Mouse (Mus musculus): ENCODE results near the gene Astn2. TPM values are rescaled to one million over a fixed set of nuclear protein-coding genes. Genes with fewer than 3 reads are reported as not detected.

The Astn2 gene
- polyA plus RNA-seq, 1 experiment from 2014 or later, result 0.24 TPM

DNA sequence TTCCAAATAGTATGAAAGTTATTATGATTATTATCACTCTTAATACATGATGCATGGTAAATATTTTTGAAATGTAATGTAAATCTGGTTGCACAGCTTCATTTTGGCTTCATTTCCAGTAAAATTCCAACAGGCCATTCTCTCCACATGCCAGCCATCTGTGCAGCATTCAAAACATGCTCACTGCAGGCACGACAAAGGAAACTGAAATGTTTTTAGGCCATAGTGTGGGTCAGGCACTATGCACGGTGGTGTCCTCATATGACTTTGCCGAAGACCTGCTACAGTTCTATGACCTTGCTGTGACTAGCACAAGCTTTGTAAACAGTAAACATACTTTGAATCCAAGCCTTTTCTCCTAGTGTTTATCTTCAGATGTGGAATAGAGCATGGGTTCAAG is 642.3 kb downstream of the Astn2 start:
- H3K36me3 ChIP-seq (ENCODE audit: insufficient read depth, low read length), result no peaks in the 10 kb centered on the region
- no peaks in the 10 kb centered on the region for H3K4me1 ChIP-seq (replicated peaks; ENCODE audit: insufficient read depth, low read length)
- WGBS, result 72% methylated on average over 3 of the region's 3 CpGs
- no peaks in the 10 kb centered on the region for H3K27me3 ChIP-seq (ENCODE audit: insufficient read depth, low read length)
- no peak overlapping the region for H3K9ac ChIP-seq (ENCODE audit: low read depth, low read length)
- no peak overlapping the region for H3K4me3 ChIP-seq (replicated peaks; ENCODE audit: low read depth, low read length)
- no peak for TF ChIP-seq CTCF (IDR thresholded peaks at IDR 0.05; ENCODE audit: low read depth)
- no peak overlapping the region for H3K27ac ChIP-seq
- no peak overlapping the region for H3K4me2 ChIP-seq (ENCODE audit: low read length)
- DNase-seq (ENCODE audit: low spot score) (no peak), ATAC-seq (replicated peaks; ENCODE audit: low FRiP score, low read depth) (no peak)
- H3K9me3 ChIP-seq (replicated peaks; ENCODE audit: low read length), result no peaks in the 10 kb centered on the region

DNA sequence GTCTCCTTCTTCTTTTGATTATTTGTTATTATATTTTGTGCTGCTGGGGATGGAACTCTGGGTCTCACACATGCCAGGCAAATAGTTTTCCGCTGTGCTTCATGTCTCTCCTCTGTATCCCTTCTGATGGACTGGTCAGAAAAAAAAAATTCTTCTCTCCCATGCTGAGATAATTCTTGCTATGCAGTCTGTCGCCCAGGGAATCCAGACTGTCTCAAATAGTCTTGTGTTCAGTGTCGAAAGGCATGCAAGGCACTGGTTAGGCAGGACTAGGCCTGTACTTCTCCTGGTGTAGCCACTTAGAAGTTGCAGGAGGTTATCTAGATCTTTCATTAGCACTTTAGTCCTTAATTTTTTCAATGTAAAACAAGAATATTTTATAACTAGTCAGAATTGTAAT is 642.8 kb downstream of the Astn2 start:
- no peak overlapping the region for H3K9ac ChIP-seq (ENCODE audit: low read depth, low read length)
- no peak for TF ChIP-seq CTCF (IDR thresholded peaks at IDR 0.05; ENCODE audit: low read depth)
- H3K27me3 ChIP-seq (ENCODE audit: insufficient read depth, low read length), result no peaks in the 10 kb centered on the region
- ATAC-seq (replicated peaks; ENCODE audit: low FRiP score, low read depth) (no peak), DNase-seq (ENCODE audit: low spot score) (no peak)
- WGBS, result 81% methylated on average over 3 of the region's 3 CpGs
- no peaks in the 10 kb centered on the region for H3K36me3 ChIP-seq (ENCODE audit: insufficient read depth, low read length)
- no peaks in the 10 kb centered on the region for H3K4me1 ChIP-seq (replicated peaks; ENCODE audit: insufficient read depth, low read length)
- H3K4me2 ChIP-seq (ENCODE audit: low read length), result no peak overlapping the region
- H3K27ac ChIP-seq, result no peak overlapping the region
- H3K4me3 ChIP-seq (replicated peaks; ENCODE audit: low read depth, low read length), result no peak overlapping the region
- H3K9me3 ChIP-seq (replicated peaks; ENCODE audit: low read length), result no peaks in the 10 kb centered on the region

DNA sequence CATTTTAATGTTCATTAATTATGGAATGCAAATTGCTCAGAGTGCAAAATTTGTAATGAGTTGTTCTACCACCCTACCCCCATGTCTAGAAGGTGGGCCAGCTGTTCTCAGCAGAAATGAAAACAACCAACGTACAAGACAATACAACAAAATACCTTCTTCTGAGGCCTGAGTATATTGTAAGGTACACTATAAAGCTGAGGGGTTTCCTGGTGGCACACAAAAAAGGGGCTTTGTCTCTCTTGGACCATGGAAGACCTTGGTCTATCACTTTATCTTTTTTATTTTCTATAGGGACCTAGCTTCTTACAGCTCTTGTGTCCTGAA is 645.6 kb downstream of the Astn2 start:
- Histone ChIP-seq H3K36me3 (ENCODE audit: insufficient read depth, low read length) (no peaks in the 10 kb centered on the region), H3K9me3 (replicated peaks; ENCODE audit: low read length) (no peaks in the 10 kb centered on the region), H3K27me3 (ENCODE audit: insufficient read depth, low read length) (no peaks in the 10 kb centered on the region), H3K9ac (ENCODE audit: low read depth, low read length) (no peak overlapping the region), H3K4me2 (ENCODE audit: low read length) (no peak overlapping the region), H3K4me1 (replicated peaks; ENCODE audit: insufficient read depth, low read length) (no peaks in the 10 kb centered on the region), H3K4me3 (replicated peaks; ENCODE audit: low read depth, low read length) (no peak overlapping the region), H3K27ac (no peak overlapping the region)
- no peak for TF ChIP-seq CTCF (IDR thresholded peaks at IDR 0.05; ENCODE audit: low read depth)
- WGBS, result 80% methylated on average over 1 of the region's 1 CpGs
- ATAC-seq (replicated peaks; ENCODE audit: low FRiP score, low read depth), result no peak
- DNase-seq (ENCODE audit: low spot score), result no peak

DNA sequence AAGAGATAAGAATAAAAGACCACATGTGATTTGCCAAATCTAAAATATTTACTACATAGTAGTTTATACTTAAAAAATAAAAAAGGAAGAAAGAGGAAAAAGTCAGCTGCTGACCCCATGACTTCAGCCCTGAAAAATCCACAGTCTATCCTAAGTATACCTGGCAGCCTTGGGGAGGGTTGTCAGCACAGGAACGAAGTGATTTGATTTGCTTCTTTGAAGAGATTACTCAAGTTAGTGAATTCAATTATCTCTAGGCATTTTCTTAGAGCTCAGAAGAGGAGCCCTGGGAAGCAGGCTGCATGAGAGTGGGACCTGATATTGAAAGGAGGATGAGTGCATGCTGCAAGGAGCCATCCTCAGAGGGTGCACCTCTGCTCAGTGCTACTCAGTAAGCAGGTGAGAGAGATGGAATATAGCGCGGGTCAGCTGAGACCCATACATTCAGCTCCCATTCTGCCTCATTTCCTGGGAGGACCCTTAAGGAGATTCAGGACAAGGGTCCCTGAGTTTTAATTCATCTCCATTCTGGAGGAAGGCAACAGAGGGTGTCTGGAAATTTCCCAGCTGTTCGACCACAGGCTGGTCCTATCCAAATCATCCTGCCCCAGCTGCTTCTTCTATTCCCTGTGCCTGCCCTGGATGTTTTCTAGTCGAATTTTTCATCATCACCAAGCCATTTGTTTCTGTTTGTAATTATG is 646.1 kb downstream of the Astn2 start:
- ATAC-seq (replicated peaks; ENCODE audit: low FRiP score, low read depth) (no peak), DNase-seq (ENCODE audit: low spot score) (no peak)
- Histone ChIP-seq H3K9me3 (replicated peaks; ENCODE audit: low read length) (no peaks in the 10 kb centered on the region), H3K27me3 (ENCODE audit: insufficient read depth, low read length) (no peaks in the 10 kb centered on the region), H3K36me3 (ENCODE audit: insufficient read depth, low read length) (no peaks in the 10 kb centered on the region), H3K4me1 (replicated peaks; ENCODE audit: insufficient read depth, low read length) (no peaks in the 10 kb centered on the region), H3K27ac (no peak overlapping the region), H3K4me3 (replicated peaks; ENCODE audit: low read depth, low read length) (no peak overlapping the region), H3K4me2 (ENCODE audit: low read length) (no peak overlapping the region), H3K9ac (ENCODE audit: low read depth, low read length) (no peak overlapping the region)
- no peak for TF ChIP-seq CTCF (IDR thresholded peaks at IDR 0.05; ENCODE audit: low read depth)
- 58% methylated on average over 5 of the region's 5 CpGs for WGBS

DNA sequence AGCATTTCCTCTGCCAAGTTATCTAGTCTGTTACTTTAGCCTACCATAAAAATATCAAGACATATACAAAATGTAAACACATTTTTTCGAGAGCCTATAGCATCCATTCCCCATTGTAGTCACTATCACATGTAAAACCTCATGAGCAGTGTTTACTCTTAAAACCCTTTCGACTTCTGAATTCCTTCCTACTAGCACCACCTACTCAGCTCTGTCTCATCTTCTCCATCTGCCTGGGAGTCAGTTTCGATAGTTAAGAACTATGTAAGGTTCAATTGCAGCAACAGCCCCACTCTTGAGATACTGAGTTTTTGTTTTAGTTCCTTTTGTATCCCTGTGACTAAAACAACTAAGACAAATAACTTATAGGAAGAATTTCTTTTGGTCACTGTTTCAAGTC is 651.5 kb downstream of the Astn2 start:
- DNase-seq (ENCODE audit: low spot score), result no peak
- no peaks in the 10 kb centered on the region for H3K27me3 ChIP-seq (ENCODE audit: insufficient read depth, low read length)
- no peak overlapping the region for H3K27ac ChIP-seq
- TF ChIP-seq CTCF (IDR thresholded peaks at IDR 0.05; ENCODE audit: low read depth), result no peak
- no peak overlapping the region for H3K4me3 ChIP-seq (replicated peaks; ENCODE audit: low read depth, low read length)
- no peaks in the 10 kb centered on the region for H3K4me1 ChIP-seq (replicated peaks; ENCODE audit: insufficient read depth, low read length)
- H3K36me3 ChIP-seq (ENCODE audit: insufficient read depth, low read length), result no peaks in the 10 kb centered on the region
- H3K9me3 ChIP-seq (replicated peaks; ENCODE audit: low read length), result no peaks in the 10 kb centered on the region
- H3K9ac ChIP-seq (ENCODE audit: low read depth, low read length), result no peak overlapping the region
- ATAC-seq (replicated peaks; ENCODE audit: low FRiP score, low read depth), result no peak
- 79% methylated on average over 3 of the region's 3 CpGs for WGBS
- H3K4me2 ChIP-seq (ENCODE audit: low read length), result no peak overlapping the region

DNA sequence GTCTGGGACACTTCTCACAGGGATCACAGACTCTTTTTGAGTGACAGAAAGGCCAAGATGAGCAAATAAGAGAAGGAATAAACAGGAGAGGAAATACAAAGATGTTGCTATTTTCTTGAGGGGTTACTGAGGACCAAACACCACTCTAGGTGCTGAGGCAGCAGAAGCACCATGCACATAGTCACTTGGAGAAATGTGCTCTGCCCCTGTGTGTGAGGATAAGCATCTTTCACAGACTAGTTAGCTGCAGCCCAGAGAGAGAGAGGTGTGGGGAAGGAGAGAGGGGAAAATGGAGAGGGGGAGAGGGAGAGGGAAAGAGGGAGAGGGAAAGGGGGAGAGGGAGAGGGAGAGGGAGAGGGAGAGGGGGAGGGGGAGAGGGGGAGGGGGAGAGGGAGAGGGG is 659.6 kb downstream of the Astn2 start:
- DNase-seq (ENCODE audit: low spot score), result no peak
- Histone ChIP-seq H3K9ac (ENCODE audit: low read depth, low read length) (no peak overlapping the region), H3K27me3 (ENCODE audit: insufficient read depth, low read length) (no peaks in the 10 kb centered on the region), H3K36me3 (ENCODE audit: insufficient read depth, low read length) (no peaks in the 10 kb centered on the region), H3K4me2 (ENCODE audit: low read length) (no peak overlapping the region), H3K27ac (no peak overlapping the region), H3K9me3 (replicated peaks; ENCODE audit: low read length) (no peaks in the 10 kb centered on the region), H3K4me1 (replicated peaks; ENCODE audit: insufficient read depth, low read length) (no peaks in the 10 kb centered on the region), H3K4me3 (replicated peaks; ENCODE audit: low read depth, low read length) (no peak overlapping the region)
- no peak for TF ChIP-seq CTCF (IDR thresholded peaks at IDR 0.05; ENCODE audit: low read depth)
- ATAC-seq (replicated peaks; ENCODE audit: low FRiP score, low read depth), result no peak

DNA sequence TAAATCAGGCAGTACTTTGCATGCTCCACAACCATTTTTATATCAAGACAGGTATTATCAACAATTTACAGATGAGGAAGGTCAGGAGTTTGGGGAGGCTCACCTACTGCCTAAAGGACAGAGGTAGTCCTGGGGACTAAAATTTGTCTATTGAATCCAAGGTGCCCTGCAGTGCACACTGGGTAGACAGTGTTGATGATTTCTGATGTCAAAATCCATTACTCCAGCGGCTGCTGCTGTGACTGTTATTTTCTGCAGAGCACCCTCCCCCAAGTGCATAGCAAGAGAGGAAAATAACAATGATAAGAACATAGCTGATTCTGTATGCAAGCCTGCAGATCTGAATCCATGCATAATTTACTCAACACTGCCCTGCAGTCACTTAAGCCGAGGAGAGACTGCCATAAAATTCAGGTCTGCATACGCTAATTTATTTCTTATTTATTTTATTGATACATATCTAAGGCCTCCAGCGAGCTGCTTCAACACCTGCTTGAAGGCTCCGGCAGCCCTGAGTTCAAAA is 660.3 kb downstream of the Astn2 start:
- Histone ChIP-seq H3K4me2 (ENCODE audit: low read length) (no peak overlapping the region), H3K9me3 (replicated peaks; ENCODE audit: low read length) (no peaks in the 10 kb centered on the region), H3K9ac (ENCODE audit: low read depth, low read length) (no peak overlapping the region), H3K4me3 (replicated peaks; ENCODE audit: low read depth, low read length) (no peak overlapping the region), H3K36me3 (ENCODE audit: insufficient read depth, low read length) (no peaks in the 10 kb centered on the region), H3K4me1 (replicated peaks; ENCODE audit: insufficient read depth, low read length) (no peaks in the 10 kb centered on the region), H3K27me3 (ENCODE audit: insufficient read depth, low read length) (no peaks in the 10 kb centered on the region), H3K27ac (no peak overlapping the region)
- ATAC-seq (replicated peaks; ENCODE audit: low FRiP score, low read depth) (no peak), DNase-seq (ENCODE audit: low spot score) (no peak)
- WGBS, result 59% methylated on average over 5 of the region's 5 CpGs
- TF ChIP-seq CTCF (IDR thresholded peaks at IDR 0.05; ENCODE audit: low read depth), result no peak

Data from kidney, postnatal 0 days (tissue).